Mouse (Mus musculus): ENCODE measurements around the gene Cklf.
"Not testable (repeated sequence)": the region's sequence is repeated elsewhere in the genome, so short reads cannot be mapped to it uniquely, and the experiment has no call there.

The Cklf gene

DNA sequence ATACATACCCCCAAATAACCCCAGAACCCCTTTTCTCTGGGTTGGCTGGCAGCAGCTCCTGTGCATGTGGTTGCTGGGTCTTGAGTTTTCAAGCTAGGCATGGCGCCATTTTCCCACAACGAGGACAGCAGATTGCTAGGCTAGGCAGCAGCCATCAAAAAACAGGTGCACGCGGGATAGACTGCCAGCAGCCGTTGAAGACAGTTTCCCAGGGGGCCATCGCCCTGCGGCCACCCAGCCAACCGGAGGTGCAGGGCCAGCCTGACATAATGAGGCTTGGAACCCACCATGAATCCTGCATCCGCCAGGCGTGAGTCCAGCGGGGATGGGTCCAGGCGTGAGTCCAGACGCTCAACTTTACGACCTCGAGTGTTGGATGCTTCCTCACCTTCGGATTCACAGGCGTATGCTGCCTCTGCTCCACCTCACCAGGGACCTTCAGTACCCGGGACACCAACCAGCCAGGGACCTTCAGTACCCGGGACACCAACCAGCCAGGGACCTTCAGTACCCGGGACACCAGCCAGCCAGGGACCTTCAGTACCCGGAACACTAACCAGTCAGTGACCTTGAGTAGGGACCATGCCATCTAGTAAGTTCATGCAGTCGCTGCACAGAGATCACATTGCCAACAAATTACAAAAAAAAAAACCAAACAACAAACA, 13.7 kb downstream of the Cklf start:
- DNase-seq, result not testable (repeated sequence)

DNA sequence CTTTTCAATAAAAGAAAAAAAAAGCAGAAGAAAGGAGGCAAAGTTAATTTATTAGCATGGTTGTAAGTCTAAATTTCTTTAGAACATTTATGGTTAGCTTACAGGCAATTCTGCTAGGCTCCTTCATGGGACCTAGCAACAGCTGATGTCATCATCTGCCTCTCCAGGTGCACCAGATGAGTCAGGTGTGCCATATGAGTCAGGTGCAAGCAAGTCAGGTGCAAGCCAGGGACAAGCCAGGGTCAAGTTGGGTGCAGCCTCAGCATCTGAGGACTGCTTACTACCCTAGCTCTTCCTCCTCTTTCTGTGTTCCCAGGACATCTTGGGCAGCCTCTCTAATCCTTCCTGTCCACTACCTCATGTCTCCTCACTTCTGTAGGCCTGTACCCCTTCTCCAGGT, 17.7 kb downstream of the Cklf start:
- DNase-seq, result no peak

DNA sequence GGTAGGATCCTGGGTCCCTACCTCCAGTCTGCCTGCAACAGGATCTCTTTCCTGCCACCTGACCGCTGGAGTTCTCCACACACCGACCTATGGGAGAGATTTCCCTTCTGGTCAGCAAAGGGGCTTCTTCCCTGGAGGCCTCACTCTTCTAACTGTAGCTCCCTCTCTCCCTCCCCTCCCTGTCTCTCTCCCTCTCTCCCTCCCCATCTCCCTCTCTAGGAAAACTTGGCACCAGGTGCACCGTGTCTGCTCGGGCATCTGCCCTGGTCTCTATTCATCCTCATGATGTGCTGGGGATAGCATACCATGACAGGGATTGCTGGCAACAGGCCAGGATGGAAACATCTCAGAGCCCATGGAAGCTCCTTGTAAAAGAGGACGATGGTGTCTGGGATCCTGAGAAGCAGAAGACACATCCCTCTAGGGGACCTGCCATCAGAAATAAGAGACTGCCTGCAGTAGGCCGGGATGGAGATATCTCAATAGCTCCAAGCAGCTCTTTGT, 18.3 kb downstream of the Cklf start:
- DNase-seq, result no peak

DNA sequence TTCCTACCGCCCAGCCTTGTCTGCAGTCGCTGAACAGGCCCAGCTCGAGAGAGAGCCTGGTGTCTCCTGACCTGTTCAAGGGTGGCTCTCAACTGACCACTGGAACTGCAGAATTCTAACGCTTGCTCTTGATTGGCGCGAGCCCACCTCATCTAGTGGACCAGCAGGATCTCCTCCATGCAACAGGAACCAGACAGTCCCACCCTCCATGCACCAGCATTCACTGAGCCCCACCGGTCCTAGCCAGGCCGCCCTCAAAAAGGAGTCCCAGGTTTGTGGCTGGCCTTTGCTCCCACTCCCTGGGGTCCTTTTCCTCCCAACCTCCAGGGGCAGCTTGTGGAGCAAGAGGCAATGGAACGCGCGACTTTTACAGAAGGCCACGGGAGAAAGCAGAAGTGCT, 42.4 kb downstream of the Cklf start, which contains the start of gene Cmtm2a:
TSS of gene Cmtm2a (minus strand) at position 101 of the 400 bp plus-strand sequence.
- not testable (repeated sequence) for DNase-seq

DNA sequence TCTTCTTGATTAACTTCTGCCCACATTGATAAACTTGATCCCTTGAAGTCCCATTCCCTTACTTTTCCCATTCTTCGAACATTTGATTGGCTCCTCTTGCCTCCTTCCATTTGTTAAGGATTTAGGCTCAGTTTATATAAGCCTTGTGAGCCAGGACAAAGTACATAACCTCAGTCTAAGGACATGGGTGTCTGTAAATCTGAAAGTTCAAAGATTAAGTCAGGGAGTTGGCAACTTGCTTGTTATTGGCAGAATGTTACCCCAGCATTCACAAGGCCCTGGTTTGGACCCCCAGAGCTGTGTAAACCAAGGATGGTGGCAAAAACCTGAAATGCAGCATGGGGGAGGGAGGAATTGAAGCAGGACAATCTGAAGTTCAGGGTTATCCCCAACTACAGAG, 43.7 kb downstream of the Cklf start:
- DNase-seq, result no peak

DNA sequence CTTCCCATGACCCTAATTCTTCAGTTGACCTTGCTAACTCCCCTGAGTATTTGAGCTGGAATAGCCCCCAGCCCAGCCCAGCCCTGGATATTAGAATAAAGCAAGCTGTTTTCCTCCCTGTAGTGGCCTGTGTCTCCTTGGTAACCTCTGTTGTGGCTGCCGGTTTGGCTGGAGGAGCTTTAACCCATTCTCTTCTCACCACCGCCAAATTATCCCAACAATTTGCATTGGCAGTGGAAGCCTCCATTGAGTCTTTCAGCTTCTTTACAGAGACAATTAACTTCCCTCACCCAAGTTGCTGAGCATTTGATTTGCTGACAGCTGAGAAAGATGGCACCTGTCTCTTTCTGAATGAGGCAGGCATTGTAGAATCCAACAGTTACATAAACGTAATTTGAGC, 50.9 kb downstream of the Cklf start:
- not testable (repeated sequence) for DNase-seq

DNA sequence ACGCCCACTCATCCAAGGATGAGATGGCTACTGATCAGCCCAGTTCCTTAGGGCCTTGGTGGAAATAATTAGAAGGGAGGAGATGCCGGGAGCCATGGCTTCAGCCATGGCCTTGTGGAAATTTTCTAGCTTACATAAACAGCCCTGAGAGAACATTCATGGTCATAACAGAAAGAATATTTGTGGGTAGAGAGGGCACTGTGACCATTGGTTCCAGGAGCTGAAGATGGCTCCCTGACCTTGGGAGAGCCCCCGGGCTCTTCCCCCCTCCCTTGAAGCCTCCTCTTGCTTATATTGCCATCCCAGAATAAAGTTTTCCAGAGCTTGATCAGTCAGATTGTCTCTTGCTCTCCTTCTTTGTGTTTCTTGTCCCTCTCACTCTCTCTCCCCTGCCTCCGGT, 51.9 kb downstream of the Cklf start:
- DNase-seq, result not testable (repeated sequence)

DNA sequence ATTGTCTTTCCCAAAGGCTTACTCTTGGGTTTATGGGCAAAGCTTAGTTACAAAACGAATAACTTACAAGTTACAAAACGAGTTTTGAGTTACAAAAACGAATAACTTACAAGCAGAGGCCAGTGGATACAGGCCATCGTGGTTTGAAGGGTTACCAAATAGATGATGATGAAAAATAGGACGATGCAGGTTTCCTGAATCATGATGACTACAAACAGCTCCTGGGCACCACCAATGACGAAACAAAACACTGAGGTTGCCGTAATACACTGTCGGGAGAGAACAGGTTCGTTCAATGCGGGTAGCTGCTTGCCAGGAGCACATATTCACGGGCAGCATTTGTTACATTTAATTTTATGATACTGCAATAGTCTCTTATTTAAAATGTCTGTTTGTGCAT, 54.3 kb downstream of the Cklf start:
- DNase-seq, result no peak

DNA sequence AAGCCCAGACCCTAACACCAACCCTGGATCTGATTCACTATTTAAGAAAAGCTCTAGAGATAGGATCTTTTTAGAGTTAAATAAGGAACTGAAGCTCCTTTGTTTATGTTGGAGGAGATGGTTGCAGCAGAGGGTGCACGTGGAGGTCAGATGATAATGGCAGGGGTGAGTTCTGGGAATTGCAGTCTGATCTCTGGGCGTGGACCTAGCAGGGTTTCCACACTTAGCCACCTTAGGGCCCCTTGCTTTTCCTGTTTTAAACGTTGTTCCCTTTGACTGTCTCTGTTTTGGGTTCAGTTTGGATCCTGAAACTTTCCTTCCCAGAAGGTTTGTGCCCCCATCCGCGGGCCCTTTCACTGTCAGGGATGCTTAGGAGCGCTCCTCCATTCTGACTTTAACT, 57.7 kb downstream of the Cklf start:
- DNase-seq, result not testable (repeated sequence)

DNA sequence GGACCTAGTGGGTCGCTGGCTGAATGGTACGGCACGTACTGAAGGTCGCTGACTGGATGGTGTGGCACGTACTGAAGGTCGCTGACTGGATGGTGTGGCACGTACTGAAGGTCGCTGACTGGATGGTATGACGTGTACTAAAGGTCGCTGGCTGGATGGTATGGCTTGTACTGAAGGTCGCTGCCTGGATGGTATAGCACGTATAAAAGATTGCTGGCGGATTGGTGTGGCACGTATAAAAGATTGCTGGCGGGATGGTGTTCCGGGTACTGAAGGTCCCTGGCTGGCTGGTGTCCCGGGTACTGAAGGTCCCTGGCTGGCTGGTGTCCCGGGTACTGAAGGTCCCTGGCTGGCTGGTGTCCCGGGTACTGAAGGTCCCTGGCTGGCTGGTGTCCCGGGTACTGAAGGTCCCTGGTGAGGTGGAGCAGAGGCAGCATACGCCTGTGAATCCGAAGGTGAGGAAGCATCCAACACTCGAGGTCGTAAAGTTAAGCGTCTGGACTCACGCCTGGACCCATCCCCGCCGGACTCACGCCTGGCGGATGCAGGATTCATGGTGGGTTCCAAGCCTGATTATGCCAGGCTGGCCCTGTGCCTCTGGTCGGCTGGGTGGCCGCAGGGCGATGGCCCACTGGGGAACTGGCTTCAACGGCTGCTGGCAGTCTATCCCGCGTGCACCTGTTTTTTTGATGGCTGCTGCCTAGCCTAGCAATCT, 58.9 kb downstream of the Cklf start, which contains the start of the genes Gm45711 and Cmtm1:
TSS of gene Gm45711 (minus strand) at position 641 of the 715 bp plus-strand sequence.
TSS of gene Cmtm1 (minus strand) at position 705 of the 715 bp plus-strand sequence.
- DNase-seq, result peak; percentile 23

DNA sequence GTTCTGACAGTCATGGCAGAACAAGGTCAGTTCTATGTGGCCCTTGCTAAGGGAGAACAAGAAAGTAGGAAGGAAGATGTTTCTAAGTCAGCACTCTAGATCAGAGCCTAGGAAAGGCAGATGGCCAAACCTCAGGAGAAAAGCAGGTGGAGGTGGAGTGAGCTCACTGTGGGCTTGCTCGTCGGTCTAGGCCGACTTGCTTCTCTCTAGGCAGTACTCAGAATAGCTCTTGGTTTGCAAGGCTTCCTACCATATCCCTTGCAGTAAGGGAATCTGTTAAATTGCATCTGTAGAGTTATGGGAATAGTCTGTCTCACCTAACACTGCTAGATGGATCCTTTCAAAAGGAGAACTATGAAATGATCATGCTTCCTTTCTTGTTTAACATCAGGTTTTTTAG, 61.4 kb downstream of the Cklf start:
- DNase-seq, result not testable (repeated sequence)

DNA sequence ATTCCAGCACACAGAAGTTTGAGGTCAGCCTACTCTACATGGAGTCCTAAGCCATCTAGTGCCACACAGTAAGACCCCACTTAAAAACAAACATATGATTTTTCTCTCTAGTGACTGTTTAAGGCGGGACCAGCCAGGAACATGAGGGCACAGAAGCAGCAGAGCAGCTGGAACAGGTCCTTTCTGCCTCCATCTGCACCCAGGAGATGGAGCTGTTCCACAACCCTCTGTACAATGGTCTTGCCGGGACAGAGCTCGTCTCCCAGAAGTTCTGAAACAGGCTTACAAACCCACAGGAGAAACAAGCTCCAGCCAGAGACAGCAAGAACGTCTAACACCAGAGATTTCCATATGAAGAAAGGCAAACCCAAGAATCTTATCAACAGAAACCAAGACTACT, 62.6 kb downstream of the Cklf start:
- DNase-seq, result no peak
